Mouse (Mus musculus): ENCODE measurements around the gene Rad51ap2.

- no peak for TF ChIP-seq CTCF (IDR thresholded peaks at IDR 0.05; ENCODE audit: low read depth)
- TF ChIP-seq EP300 (IDR thresholded peaks at IDR 0.05; ENCODE audit: low read depth) = no peak
Observed at GRCm38 (mm10) chr12:11433126-11433525, 22.8 kb upstream of the Rad51ap2 start.

Measured in heart, postnatal 0 days (tissue).